Mouse (Mus musculus): Measurements from ENCODE around the gene Trim3.

Trim3 gene

DNA sequence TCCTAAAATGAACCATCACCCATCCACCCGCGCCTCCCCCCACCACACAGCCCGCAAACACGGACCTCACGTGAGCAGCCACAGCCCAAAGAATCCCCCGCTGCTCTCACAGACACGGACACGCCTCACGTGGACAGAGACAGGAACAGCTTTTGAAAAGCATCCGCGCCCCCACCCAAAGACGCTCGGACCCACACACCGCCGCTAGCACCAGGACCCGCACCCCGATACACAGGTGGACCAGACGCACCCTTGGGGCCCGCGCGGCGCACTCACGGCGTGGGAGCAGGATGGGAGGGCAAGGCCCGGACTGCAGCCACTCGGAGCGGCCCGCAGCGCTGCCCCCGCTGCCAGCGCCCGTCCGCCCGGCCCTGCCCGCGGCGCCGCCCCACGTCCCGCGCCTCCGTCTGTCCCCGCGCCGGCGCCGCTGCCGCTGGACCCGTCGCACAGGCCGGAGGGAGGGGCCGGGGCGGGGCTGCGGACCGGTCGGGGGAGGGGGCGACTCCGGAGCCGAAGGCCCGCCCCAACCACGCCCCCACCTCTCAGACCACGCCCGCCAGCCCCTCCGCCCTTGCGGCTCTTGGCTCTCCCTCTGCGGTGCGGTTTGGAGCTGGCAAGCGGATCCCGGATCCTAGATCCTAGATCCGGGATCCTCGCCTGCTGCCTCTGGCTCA, at the start of gene Trim3:
TSS of gene Trim3 (minus strand) at position 445 of the 674 bp plus-strand sequence.
- peak; percentile 73 for ATAC-seq (ENCODE audit: low TSS enrichment)

DNA sequence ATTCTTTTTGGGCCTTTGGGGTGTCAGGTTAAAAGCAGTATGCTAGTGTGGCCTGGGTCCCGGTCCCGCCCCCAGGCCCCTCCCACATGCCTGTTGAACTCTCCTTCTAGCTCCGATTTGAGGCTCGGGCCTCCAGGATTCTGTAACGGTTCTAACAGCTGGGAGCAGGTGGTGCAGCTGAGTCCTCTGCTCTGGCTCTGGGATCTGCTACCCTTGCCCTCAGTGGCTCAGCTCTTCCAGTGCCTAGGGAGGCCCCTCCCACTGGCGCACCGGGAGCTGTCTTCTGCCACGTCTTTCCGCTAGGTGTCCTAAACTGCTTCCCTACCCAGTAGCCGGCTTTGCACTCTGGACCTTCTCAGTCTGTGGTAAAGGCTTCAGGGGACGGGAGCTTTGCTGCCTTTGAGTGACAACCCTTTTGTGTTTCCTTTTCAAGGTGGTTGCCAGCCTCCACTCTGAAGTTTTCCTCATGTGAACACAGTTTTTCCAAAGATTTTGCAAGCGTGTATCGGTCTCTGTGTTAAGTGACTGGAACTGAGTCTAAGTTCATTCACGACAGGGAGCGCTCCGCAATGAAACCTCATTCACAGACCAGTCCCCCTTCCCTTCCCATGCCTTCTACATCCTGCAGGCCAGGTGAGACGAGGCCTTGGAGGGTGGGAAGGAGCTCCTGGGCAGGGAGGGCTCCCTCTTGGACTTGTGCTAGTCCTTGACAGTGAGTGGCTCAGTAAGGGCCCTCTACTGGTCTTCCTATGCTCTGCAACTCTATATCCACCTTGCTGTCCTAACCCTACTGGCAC, 17.5 kb upstream of the Trim3 start, which contains the start of gene Dnhd1:
TSS of gene Dnhd1 (plus strand) at position 189 of the 797 bp plus-strand sequence.
- ATAC-seq (ENCODE audit: low TSS enrichment) = peak; percentile 99

GRCm38 (mm10) chr7:105641936-105642335, 8.6 kb upstream of the Trim3 start:
- no peak for ATAC-seq (ENCODE audit: low TSS enrichment)

DNA sequence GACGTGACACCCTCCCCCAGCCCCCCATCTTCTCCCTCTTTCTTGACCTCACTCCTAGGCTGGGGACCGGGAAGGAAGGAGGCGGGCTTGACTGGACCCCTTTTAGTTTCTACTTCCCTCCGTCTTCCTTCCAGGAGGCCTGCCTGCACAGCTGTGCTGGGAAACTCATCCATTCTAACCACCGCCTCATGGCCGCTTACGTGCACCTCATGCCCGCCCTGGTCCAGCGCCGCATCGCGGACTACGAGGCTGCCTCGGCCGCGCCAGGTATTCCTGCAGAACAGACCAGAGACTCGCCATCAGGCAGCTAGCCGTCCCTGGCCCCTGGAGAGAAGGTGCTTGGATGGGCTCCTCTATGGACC, 7.5 kb upstream of the Trim3 start:
- ATAC-seq (ENCODE audit: low TSS enrichment) = peak; percentile 39

GRCm38 (mm10) chr7:105640233-105640893, 7.0 kb upstream of the Trim3 start, which contains the start of the genes Arfip2 and Gm45799:
Arfip2 (minus strand) TSS chr7:105640416.
Gm45799 (plus strand) TSS chr7:105640552.
- ATAC-seq (ENCODE audit: low TSS enrichment) = peak; percentile 96

DNA sequence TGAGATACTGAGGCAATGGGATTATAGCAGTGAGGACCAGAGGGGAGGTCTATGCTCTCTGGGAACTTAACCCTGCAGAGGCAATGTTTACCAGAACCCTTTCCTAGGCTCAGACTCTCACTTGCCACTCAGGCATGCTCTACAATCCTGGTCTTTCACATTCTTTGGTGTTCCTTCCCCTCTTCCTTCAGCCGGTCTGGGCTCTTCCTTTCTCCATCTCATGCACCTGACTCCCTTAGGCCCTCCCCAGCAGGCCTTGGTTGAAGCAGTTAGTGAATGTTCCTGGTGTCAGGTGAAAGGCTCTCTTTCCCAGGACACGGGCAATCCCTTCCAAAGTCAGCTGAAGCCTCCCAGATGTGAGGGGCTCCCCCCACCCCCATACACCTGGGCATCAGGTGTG, 6.4 kb upstream of the Trim3 start, which contains the start of gene Timm10b:
TSS of gene Timm10b (plus strand) at position 301 of the 400 bp plus-strand sequence.
- peak; percentile 1; the same call in 1 of the 2 replicates for ATAC-seq (ENCODE audit: low TSS enrichment)

GRCm38 (mm10) chr7:105639304-105639703, 5.9 kb upstream of the Trim3 start:
- ATAC-seq (ENCODE audit: low TSS enrichment) = no peak

GRCm38 (mm10) chr7:105638776-105639175, 5.4 kb upstream of the Trim3 start:
- ATAC-seq (ENCODE audit: low TSS enrichment) = no peak

DNA sequence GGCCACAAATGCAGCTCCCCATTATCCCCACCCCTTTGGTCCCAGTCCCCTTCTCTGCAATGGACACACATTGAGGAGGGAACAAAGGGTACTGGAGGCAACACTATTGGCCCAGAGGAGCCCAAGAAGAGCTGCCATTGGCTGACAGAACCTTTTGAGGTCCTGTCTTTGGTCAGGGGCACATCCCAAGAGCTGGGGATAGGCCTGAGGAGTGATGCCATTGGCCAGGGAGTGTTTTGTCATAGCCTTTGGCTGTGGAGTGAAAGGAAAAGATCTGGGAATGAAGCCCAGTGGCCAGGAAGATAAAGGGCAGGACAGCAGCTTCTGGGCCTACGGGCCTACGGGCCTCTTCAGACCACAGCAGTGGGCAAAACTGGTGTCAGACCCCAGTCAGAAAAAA, 2.4 kb upstream of the Trim3 start:
- ATAC-seq (ENCODE audit: low TSS enrichment) = no peak

DNA sequence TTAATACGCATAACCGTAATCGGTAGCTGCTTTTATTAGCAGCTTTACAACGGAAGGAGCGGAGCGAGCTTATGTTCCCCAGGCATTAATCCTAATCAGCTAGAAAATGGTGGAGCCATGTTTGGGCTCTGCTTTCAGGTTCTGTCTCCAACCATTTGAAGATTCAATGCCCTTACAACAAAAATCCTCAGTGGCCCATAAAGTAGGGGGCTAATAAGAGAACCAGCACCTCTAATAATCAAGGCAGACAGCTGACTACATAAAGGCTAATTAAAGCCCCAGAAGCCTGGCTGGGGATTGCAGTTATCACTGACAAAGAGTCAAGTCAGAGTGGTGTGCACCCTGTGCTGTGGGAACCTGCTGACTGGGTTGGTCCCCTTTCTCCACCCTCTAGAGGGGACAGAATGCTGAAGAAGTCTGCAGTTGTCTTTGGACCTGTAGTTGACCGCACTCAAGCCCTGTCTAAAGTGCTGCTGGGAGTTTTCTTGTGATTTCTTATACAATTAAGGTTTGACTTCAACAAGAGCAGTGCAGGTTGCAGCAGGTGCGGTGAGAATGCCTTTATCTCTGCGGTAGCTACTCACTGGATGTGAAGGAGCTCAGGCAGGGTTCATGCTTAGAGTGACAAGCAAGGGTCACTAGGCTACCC, 1.0 kb upstream of the Trim3 start:
- no peak for ATAC-seq (ENCODE audit: low TSS enrichment)

DNA sequence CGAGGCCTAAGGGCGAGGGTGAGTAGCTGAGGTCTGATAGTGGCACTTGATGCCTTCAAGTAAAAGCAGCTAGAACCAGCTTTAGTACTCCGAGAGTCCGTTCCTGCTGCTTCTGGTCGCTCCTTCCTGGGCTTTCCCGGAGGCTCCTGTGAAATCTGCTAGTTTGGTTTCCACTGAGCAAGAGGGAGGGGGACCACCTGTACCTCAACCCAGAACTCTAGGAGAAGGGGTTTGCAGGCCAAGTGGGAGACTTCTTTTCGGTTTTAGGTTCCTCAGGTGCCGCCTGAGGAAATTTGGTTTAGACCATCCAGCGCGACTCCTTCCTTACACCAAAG, 397 bp upstream of the Trim3 start:
- ATAC-seq (ENCODE audit: low TSS enrichment) = no peak; the same call in 1 of the 2 replicates

- no peak for ATAC-seq (ENCODE audit: low TSS enrichment)
These were observed 809 bp downstream of the Trim3 start for GRCm38 (mm10) chr7:105632551-105632972.

- peak; percentile 51 for ATAC-seq (ENCODE audit: low TSS enrichment)
These were observed 4.7 kb downstream of the Trim3 start for GRCm38 (mm10) chr7:105628633-105629032.

DNA sequence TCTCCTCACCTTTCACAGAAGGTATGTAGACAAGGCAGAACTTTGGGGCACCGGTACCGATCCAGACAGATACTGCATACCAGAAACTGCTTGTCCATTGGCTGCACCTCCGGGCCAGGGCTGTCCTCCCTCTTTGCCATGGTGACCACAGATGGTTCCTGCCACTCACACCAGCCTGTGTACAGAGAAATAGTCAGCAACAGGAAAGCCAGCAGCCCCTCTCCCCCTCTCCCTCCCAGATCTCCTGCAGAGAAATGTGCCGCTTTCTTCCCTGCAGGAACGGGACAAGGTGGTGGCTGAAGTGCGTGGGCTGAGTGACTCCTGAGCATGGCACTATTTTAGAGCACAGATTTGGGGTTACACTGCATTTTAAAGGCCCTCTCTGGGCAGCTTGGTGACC, 8.0 kb downstream of the Trim3 start:
- ATAC-seq (ENCODE audit: low TSS enrichment) = no peak

DNA sequence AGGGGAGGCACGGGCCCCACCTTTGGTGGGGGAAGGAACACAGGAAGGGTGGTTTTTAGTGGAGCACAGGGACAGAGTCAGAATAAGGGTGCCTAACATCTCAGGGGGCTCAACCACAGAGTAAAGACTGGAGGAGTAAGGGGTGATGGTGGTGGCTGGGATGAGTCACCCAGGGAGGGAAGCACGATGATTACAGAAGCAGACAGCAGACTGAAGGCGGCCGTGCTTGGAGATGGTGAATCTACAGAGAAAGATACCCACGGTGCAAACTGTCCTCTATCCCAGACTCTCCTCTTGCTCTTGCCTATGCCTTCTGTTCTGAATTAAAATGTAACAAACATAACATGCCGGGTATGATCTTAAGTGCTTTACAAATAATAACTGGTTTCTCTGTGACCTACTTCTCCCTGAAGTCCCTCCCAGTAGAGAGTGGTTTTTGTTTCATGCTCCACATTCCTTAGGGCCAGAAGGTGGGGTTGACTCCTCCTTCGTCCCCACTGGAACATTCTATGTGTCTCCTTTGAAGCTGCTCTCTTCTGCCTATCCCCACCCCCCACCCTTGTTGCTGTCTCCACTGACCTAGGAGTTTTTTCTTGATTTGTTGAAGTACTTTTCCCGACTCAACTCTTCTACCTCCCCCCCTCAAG, 11.6 kb downstream of the Trim3 start:
- peak; percentile 86 for ATAC-seq (ENCODE audit: low TSS enrichment)

DNA sequence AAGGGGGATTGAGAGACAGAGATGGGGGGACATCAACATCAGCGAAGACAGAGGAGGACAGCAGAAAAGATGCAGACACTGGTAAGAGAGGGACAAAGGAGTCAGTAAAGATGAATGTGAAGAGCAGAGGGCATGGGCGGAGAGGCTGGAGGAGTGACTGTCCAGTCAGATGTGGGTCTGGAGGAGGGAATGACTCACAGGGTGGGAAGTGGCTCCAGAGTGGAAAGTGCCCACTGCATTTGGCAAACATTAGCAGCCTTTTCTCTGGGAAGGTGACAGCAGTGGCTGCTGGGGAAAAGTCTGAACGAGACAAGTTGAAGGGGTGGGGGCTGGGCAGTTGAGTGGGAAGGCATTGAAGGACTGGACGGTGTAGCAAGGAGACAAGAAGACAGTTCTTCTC, 12.3 kb downstream of the Trim3 start:
- ATAC-seq (ENCODE audit: low TSS enrichment) = peak; percentile 54

DNA sequence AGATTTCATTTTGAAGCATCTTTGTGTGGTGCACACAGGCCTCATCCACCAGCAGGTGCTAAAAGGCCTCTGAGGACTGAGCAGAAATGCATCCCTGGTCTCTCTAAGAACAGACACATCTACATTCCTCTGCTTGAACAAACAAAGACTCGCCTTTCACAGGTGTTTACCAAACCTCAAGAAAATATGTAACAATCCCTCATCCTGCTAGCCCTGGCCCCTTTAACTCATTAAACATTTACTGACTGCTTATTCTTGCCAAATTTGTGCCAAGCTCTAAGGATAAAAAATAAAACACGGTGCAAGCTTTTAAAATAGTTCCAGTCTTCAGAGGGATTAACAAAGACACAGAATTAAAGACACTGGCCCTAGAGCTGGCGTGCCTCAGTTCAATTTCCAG, 13.7 kb downstream of the Trim3 start:
- ATAC-seq (ENCODE audit: low TSS enrichment) = no peak

- no peak for ATAC-seq (ENCODE audit: low TSS enrichment)
These were observed 15.6 kb downstream of the Trim3 start for GRCm38 (mm10) chr7:105617810-105618209.

DNA sequence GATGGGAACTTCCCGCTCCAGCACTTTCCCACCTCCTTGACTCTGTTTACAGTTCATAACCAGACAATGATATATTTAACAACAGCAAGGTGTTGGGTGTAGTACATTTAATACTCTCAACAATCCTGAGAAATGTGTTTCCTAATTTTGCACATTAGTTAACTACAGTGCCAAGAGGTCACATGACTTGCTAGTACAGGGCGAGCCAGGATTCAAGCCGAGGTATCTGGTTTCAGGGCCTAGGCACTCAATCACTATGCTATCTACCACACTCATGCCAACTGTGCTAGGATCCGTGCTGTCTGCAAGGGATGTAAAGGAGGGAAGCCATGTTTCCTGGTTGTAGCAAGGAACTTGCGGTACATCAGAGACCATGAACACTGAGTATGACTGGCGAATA, 16.8 kb downstream of the Trim3 start:
- ATAC-seq (ENCODE audit: low TSS enrichment) = no peak

GRCm38 (mm10) chr7:105615720-105616119, 17.7 kb downstream of the Trim3 start:
- no peak for ATAC-seq (ENCODE audit: low TSS enrichment)

DNA sequence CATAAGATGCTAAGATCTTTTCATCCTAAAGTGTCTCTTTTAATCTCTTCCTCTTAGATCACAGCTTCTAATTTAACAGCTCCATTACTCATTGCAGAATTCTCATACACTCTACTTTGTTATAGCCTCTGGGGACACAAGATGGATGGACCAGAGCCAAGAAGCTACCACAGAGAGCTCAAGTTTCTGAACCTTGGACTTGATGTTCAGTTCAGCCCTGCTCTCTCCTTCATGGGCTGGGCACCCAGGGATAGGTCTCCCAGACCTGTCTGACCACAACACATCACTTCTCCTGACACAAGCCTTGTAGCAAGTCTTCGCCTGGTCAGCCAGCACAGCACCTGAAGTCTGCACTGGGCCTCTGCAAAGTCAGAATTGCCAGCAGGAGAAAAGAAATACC, 19.0 kb downstream of the Trim3 start:
- ATAC-seq (ENCODE audit: low TSS enrichment) = no peak

DNA sequence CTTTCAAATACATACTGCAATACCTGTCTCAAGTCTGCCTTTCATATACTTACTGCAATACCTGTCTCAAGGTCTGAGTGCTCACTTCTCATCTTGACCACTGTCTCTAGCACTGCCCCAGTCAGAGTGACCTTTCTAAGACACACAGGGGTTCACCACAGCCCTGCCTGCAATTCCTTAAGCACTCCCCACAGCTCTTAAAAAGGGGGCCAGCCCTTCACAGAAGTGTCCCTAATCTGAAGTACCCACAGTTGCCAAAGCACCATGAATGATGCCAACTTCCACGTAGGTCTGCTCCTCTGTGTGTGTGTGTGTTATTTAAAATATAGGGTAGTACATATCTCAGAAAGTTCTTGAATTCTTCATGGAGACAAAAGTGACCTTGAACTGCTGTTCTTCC, 21.6 kb downstream of the Trim3 start:
- no peak for ATAC-seq (ENCODE audit: low TSS enrichment)
